Mouse (Mus musculus) T-cell, adult 2 months (primary cell): ENCODE measurements around the gene Best3.
"Not testable (repeated sequence)": the region's sequence is repeated elsewhere in the genome, so short reads cannot be mapped to it uniquely, and the experiment has no call there.

Experiments used
- DNase-seq: peaks from one replicate; pipeline ENCODE4 v3.0.0; 2022; ENCODE audit warnings: low spot score

The Best3 gene

GRCm38 (mm10) chr10:117031160-117031559, 45.0 kb downstream of the Best3 start:
- DNase-seq = no peak

GRCm38 (mm10) chr10:117033785-117034184, 47.7 kb downstream of the Best3 start:
- DNase-seq = peak; percentile 72

DNA sequence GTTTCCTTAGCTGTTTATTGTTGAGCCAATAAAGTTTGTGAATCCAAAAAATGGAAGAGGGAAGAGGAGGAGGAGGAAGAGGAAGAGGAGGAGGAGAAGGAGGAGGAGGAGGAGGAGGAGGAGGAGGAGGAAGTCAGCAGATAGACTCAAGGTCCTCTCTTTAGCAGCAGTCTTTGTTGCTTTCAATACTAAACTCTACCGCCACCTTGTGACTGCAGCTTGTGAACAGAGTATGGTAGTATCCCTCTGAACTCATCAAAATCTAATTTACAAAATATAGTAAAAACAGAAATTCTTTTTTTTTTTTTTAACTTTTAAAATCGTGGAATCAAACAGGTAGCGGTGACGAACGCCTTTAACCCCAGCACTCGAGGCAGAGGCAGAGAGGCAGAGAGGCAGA, 54.2 kb downstream of the Best3 start:
- DNase-seq = no peak

- DNase-seq = no peak
These were observed 56.2 kb downstream of the Best3 start for GRCm38 (mm10) chr10:117042295-117042694.

- not testable (repeated sequence) for DNase-seq
These were observed 57.5 kb downstream of the Best3 start for GRCm38 (mm10) chr10:117043497-117044166.

DNA sequence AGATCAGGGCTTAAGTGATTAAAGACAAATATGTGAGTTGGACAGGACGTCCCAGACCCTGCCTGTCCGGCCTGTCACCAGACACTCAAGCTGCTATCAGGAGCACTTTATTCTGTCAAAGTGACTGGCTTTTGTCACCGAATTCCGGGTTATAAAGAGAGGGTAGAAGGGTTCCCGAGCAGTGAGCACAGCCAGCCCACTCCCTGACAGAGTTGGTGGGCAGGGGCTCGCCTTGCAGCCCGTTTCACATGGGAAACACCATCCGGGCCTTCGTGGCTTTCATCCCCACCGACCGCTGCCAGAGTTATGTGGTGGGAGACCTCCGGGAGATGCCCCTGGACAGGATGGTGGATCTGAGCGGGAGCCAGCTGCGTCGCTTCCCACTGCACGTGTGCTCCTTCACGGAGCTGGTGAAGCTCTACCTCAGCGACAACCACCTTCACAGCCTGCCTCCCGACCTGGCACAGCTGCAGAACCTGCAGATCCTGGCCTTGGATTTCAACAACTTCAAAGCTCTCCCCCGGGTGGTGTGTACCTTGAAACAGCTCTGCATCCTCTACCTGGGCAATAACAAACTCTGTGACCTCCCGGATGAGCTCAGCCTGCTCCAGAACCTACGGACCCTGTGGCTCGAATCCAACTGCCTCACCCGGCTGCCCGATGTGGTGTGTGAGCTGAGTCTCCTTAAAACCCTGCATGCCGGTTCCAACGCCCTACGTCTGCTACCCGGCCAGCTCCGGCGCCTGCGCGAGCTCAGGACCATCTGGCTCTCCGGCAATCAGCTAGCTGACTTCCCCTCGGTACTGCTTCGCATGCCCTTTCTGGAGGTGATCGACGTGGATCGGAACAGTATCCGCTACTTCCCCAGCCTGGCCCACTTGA, 59.3 kb downstream of the Best3 start, which contains the start of gene Lrrc10:
Gene Lrrc10, plus strand, starts transcription at position 167 of the 882 bp plus-strand sequence.
- DNase-seq = no peak

- no peak for DNase-seq
These were observed 63.1 kb downstream of the Best3 start for GRCm38 (mm10) chr10:117049253-117049652.

GRCm38 (mm10) chr10:117049961-117050597, 64.0 kb downstream of the Best3 start:
- DNase-seq = no peak

DNA sequence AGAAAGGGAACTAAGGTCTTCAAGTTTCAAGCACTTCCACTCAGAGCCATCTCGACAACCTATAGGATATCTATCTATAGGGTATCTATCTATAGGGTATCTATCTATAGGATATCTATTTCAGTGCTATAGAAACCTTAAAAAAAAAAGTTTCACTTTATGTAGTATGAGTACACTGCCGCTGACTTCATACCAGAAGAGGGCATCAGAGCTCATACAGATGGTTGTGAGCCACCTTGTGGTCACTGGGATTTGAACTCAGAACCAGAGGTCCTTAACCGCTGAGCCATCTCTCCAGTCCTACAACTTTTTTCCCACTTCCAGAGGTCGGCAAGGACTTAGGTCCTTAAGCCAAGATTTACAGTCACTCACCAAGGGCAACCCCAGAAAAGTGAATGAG, 69.6 kb downstream of the Best3 start:
- DNase-seq = no peak

- no peak for DNase-seq
These were observed 76.8 kb downstream of the Best3 start for GRCm38 (mm10) chr10:117062894-117063253.

GRCm38 (mm10) chr10:117063254-117064021, 77.3 kb downstream of the Best3 start, which contains the start of gene Cct2:
Cct2 (minus strand) TSS chr10:117063814.
- peak; percentile 92 for DNase-seq

DNA sequence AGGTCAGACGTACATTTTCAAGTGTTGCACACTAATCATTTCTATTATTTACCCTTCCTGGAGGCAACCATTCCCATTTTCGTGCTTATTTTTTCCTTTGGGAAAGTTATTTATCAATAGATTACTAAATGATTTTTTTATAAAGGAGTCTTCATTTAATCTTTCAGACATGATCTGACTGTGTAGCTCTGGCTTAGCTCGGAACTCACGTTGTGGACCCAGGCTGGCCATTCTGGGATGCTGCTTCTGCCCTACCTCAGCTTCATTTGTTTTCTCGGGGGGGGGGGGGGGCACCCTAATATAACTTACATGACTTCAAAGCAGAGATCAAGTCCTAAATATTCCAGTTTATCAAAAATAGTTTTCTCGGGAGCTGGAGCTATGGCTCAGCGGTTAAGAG, 78.0 kb downstream of the Best3 start:
- DNase-seq = no peak

- DNase-seq = no peak
These were observed 83.0 kb downstream of the Best3 start for GRCm38 (mm10) chr10:117069109-117069508.

DNA sequence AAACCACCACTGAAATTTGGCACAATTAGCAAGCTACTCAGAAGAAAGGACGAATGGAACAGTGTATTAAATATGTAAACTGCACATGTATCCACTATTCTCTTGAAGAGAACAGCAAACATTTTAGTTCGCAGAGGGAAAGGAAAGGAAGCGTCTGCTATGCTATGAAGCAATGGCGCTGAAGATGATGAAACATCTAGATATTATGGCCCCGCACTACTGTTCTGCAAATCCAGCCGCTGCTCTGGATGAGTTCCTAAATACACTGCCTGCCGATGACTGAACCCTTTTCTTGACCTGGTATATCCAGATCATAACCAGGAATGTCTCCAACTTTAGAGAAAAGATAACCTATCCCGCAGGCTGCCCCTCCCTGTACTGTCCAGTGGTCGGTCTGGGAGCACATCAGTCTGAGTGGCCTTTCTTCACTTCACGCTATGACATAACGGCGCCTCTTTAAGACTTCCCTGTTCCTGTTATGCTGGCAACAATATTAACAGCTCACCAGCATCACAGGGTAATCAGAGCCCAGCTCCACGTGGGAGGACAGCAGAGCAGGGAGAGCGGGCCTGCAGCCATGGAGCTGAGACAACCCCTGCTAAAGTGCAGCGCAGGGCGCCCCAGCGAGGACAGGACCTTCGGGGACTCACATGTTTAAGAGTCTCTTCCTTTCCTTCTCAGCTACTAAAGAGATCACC, 86.2 kb downstream of the Best3 start:
- no peak for DNase-seq

GRCm38 (mm10) chr10:117073176-117073575, 87.1 kb downstream of the Best3 start:
- DNase-seq = no peak
